ENCODE assay signal across 28 mouse cellular contexts in the genomic region with DNA sequence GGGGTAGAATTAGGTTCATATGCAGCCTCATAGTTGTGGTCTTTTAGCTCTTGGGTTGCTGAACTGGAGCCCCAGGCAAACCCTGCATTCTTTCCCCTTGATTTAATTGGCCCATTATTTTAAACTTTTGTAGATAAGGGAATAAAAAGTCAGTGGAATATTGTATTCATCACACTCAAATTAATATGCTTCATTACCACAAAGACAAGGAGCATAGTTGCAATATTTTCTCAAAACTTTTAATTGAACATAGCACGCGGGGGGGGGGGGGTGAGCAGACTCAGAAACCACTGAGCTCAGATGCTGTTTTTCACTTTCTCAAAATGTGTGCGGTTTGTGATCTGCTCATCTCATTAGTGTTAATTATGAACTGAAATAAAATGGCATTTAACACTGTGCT.
"Had no signal": no experiment of that assay in that cellular context is flagged by ENCODE, and none has a peak within 500 bp of the region (broad histone marks: within the 10 kb centered on the region; RNA-seq: fewer than 3 reads in every experiment).

No protein-coding gene starts in this region.

- H3K4me3 ChIP-seq: limb, embryonic 10.5 days; limb, embryonic 12.5 days; limb, embryonic 13.5 days; limb, embryonic 15.5 days; liver, embryonic 12.5 days; liver, embryonic 13.5 days; liver, embryonic 15.5 days; lung, embryonic 15.5 days; megakaryocyte, embryonic 14.5 days; midbrain, embryonic 10.5 days; midbrain, embryonic 12.5 days; midbrain, embryonic 13.5 days; midbrain, embryonic 15.5 days; myocyte; neural tube, embryonic 12.5 days had no signal

- H3K36me3 ChIP-seq: limb, embryonic 10.5 days; limb, embryonic 12.5 days; limb, embryonic 13.5 days; limb, embryonic 15.5 days; liver, embryonic 12.5 days; liver, embryonic 13.5 days; liver, embryonic 15.5 days; lung, embryonic 15.5 days; midbrain, embryonic 10.5 days; midbrain, embryonic 12.5 days; midbrain, embryonic 13.5 days; midbrain, embryonic 15.5 days; neural tube, embryonic 12.5 days had no signal

- DNase-seq: left cerebral cortex, postnatal 4 days; liver; liver, embryonic 13.5 days; liver, postnatal 0 days; lung, adult 18-20 months; lung, adult 2 months; lung, embryonic 14.5 days; lung, postnatal 10 days; lung, postnatal 14 days; lung, postnatal 36 days; lung, postnatal 4 days; midbrain, embryonic 14.5 days had no signal

- H3K4me1 ChIP-seq: limb, embryonic 10.5 days; limb, embryonic 12.5 days; limb, embryonic 13.5 days; limb, embryonic 15.5 days; liver, embryonic 12.5 days; liver, embryonic 13.5 days; liver, embryonic 15.5 days; lung, embryonic 15.5 days; megakaryocyte, embryonic 14.5 days; midbrain, embryonic 10.5 days; midbrain, embryonic 12.5 days; midbrain, embryonic 13.5 days; midbrain, embryonic 15.5 days; neural tube, embryonic 12.5 days had no signal

- H3K27ac ChIP-seq: limb, embryonic 10.5 days; limb, embryonic 12.5 days; limb, embryonic 13.5 days; limb, embryonic 15.5 days; liver, embryonic 12.5 days; liver, embryonic 13.5 days; liver, embryonic 14.5 days; liver, embryonic 15.5 days; lung, embryonic 15.5 days; macrophage; midbrain, embryonic 10.5 days; midbrain, embryonic 12.5 days; midbrain, embryonic 13.5 days; midbrain, embryonic 15.5 days; neural tube, embryonic 12.5 days had no signal

- H3K27me3 ChIP-seq: limb, embryonic 13.5 days; limb, embryonic 15.5 days; liver, embryonic 12.5 days; liver, embryonic 13.5 days; liver, embryonic 15.5 days; lung, embryonic 15.5 days; megakaryocyte, embryonic 14.5 days; midbrain, embryonic 12.5 days; midbrain, embryonic 13.5 days; midbrain, embryonic 15.5 days; neural tube, embryonic 12.5 days had no signal

- H3K9ac ChIP-seq: limb, embryonic 12.5 days; limb, embryonic 13.5 days; limb, embryonic 15.5 days; liver, embryonic 12.5 days; liver, embryonic 13.5 days; liver, embryonic 14.5 days; liver, embryonic 15.5 days; liver, postnatal 0 days; lung, embryonic 14.5 days; lung, embryonic 15.5 days; midbrain, embryonic 12.5 days; midbrain, embryonic 13.5 days; midbrain, embryonic 15.5 days; neural tube, embryonic 12.5 days had no signal
